Mouse (Mus musculus) adrenal gland, postnatal 4 days (tissue): ENCODE results near the gene Clstn1. TPM values are rescaled to one million over a fixed set of nuclear protein-coding genes. Genes with fewer than 3 reads are reported as not detected.

Experiments used
- DNase-seq, 2 experiments: peaks; one replicate each; pipeline ENCODE4 v3.0.0; 2021 to 2022; ENCODE audit warnings: low spot score in 2 of 2, mixed read lengths in 2 of 2
- total RNA-seq, 2 experiments: library from RNA; stranded (reverse); gene quantifications; 2 replicates each; pipeline ENCODE4 v1.2.3; 2021

Gene Clstn1
- total RNA-seq, 2 experiments from 2014 or later = 116 to 127 TPM

GRCm38 (mm10) chr4:149665692-149666090, 79.4 kb downstream of the Clstn1 start:
- no peak for DNase-seq

DNA sequence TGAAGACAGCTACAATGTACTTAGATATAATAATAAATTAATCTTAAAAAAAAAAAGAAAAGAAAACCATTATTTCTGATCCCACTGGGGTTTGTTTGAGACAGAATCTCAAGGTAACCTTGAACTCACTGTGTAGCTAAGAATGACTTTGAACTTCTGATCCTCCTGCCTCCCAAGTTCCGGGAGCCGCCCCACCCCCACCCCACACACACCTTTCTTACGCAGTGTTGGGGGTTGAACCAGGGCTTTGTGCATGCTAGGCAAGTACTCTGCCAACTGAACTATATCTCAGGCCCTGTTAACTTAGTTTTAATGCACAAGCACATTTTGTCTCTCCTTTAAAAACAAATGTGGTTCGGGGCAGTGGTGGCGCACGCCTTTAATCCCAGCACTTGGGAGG, 84.9 kb downstream of the Clstn1 start:
- no peak for DNase-seq

- no peak for DNase-seq
These were observed 86.5 kb downstream of the Clstn1 start for GRCm38 (mm10) chr4:149672747-149673146.

DNA sequence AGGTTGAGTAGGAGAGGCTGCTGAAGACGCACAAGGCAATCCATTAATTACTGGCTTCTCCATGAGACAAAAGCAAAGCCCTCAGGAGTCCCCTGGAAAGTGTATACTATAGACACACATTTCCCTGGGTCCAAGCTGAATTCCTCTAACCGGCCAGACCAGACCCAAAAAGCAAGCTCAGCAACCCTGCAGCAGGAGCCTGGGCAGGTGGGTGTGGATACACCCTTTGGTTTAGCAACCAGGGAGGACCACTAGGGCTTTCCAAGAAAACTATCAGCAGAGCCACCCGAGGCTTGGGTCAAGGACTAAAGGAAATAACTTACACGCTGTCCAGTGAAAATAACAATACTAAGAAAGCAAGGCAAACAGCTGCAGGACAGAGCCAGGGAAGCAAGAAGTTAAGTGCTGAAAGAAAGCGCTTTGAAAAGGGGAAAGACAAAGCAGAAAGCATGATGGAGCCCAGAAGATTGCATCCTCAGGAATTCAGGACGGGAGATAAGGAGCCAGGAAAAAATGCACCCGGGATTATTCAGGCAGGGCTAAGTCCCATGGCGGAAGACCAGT, 88.6 kb downstream of the Clstn1 start:
- DNase-seq = no peak

DNA sequence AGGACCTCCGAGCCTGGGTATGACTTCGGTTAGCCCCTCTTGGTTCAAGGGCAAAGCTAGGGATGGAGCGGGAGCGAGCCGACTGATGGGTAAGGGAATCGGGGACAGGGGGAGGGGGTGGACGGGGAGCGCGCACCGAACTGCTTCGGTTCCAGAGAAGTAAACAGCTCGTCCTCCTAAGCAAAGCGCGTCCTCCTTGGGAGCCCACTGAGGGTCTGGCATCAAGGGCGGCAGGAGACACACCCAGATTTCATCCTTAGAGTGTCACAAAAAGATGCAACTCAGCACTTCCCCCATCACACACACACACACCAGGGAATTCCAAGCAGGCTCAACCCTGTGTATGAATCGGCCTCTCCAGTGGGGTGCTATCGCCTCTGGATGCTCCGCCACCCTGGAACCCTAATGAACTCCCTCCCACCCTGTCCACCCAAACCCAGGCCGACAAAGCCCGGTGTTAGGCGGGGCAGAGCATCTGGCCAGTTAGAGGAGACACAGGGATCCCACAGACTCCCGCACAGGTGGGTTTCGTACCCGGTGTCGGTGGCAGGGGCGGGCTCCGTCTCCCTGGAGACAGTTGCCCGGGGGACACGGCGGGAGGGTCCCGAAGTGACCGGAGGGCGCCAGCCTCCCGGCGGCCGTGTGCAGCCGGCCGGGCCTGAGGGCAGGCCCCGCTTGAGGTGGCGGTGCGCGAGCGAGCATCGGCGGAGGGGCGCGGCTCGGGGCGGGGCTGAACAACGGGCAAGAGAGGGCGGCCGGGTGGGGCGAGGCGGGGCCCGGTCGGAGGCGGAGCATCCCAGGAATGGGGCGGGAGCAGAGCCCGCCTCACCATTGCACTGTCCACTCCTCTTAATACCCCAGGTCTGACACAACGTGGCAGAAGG, 89.4 kb downstream of the Clstn1 start:
- DNase-seq = peak; percentile 44 to 51

DNA sequence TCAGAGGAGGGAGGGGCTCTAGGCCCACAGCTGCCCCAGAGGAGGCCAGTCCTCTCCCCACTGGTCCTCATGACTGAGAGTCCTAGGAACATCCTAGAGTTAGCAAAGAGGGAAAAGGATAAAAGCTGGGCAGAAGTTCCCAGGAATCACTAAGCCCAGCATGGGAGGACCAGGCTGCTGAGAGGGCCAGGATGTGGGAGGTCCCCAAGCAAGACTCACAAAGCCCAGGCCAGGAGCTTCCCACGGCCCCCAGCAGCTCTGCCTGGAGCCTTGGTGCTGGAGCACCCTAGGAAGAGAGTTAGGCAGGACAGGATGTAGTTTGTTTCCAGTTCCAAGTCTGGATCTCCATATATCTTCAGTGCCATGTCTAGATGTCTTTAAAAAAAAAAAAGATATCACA, 91.7 kb downstream of the Clstn1 start:
- no peak for DNase-seq

DNA sequence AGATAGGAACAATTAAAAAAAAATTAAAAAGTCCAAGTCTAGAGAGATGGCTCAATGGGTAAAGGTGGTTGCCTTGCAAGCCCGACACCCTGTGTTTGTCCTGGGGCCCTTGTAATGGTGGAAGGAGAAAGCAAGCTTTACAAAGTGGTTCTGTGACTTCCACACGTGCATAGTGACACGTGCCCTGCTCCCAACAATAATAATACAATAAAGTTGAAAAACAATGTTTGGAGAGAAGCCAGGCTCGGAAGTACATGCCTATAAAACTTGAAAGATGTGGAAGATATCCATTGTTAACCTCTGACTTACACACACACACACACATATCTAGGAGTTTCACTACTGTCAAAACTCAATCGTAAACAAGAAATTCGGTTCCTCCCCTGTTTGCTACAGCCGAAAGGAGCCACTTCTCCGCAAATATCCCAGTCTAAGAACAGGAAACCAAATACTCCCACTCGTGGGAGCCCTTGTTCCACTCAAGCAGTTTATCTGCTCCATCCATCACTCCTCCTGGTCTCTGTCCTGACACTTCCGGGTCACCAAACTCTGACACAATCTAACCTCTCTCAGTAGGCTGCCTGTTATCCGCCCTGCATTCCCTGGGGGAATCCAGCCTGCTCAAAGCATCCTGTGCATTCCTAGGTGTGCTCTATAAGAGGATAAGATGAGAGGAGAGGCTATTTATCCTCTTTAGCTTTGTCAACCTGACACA, 92.9 kb downstream of the Clstn1 start:
- DNase-seq = no peak

DNA sequence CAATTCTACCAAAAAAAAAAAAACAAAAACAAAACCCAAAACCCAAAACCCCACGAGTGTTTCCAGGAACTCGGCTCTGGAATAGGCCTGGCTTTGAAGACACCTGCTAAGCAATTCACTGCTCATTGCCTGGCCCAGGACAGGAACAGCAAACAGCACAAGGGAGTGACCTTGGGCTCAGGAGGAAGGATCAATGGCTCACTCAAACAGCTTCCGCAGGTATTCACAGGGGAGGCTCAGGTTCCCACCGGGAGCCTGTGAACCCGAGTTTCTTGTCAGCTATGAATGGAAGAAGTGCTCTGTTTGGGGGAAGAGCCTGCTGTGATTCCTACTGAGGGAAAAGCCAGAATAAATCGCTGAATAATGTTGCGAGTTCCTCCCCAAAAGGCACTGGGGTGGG, 97.6 kb downstream of the Clstn1 start:
- no peak for DNase-seq

- no peak for DNase-seq
These were observed 98.8 kb downstream of the Clstn1 start for GRCm38 (mm10) chr4:149684841-149685623.

DNA sequence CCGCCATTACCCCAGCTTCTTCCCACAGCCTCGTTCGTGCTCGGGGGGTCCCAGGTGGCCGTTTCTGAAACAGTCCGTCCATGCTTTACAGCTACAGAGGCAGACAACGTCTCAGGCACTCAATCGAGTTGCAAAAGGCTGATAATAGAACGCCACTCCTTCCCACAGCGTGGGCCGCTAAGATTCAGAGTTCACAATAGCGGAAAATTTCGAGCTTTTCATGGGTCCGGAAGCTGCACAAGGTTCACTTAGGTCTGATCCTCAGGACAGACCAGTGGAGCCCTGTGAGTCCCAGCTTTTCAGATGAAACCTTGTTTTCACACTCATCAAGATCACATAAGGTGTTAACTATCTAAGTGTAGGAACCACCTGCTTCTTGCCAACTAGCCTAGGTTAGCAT, 102.6 kb downstream of the Clstn1 start:
- DNase-seq = no peak

GRCm38 (mm10) chr4:149689822-149690700, 103.8 kb downstream of the Clstn1 start:
- no peak for DNase-seq

- no peak for DNase-seq
These were observed 104.6 kb downstream of the Clstn1 start for GRCm38 (mm10) chr4:149690828-149691280.

DNA sequence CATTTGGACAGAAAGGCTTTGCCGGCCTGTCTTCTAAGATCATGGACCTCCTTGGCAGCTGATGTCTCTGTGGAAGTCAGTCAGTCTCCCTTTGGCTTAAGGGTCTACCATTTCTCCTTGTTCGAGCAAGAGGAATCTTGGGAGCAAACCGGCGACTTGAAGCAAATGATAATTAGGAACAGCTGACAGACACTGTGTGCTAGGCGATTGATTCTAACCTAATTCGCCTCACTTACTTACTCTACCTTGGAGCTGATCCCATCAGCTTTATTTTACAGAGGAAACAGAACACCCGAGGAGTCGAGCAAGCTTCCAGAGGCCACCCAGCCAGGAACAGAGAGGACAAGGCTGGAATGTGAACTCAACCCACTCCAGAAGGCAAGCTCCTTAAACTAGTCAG, 105.1 kb downstream of the Clstn1 start:
- DNase-seq = no peak

DNA sequence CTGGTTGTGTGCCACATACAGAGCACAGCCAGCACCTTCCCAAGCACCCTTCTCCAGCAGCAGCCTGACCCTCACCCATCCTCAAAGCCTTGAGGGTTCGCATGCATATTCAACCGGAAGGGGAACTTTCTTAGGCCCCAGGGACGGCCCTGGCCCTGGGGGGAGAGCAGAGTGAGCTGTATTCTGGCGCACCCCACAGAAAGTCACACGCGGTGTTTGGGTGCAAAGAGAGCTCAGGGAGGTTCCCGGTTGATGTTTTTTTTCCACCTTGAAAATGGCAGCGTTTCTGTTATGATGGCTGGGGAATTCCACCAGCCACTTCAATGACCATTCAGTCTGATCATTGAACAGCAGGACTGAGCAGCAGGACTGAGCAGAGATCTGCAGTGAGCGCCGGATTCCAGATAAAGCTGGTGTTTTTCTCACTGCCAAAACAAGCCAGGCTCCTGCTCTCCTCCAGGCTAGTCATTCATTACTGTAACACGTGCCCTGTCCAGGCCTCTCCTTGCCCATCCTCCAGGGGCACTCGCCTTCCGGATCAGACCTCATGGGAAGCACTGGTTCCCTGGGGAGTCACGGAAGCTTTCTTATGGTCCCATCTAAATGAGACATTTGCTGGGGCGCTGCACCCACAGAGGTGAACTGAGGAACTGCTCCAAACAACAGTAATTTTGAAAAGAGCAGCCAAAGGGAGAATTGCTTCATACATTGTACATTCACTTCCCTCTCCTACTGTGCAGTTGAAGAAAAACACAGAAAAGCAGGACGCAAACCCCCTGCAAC, 110.1 kb downstream of the Clstn1 start:
- DNase-seq = no peak

GRCm38 (mm10) chr4:149697506-149698196, 111.4 kb downstream of the Clstn1 start:
- no peak for DNase-seq

DNA sequence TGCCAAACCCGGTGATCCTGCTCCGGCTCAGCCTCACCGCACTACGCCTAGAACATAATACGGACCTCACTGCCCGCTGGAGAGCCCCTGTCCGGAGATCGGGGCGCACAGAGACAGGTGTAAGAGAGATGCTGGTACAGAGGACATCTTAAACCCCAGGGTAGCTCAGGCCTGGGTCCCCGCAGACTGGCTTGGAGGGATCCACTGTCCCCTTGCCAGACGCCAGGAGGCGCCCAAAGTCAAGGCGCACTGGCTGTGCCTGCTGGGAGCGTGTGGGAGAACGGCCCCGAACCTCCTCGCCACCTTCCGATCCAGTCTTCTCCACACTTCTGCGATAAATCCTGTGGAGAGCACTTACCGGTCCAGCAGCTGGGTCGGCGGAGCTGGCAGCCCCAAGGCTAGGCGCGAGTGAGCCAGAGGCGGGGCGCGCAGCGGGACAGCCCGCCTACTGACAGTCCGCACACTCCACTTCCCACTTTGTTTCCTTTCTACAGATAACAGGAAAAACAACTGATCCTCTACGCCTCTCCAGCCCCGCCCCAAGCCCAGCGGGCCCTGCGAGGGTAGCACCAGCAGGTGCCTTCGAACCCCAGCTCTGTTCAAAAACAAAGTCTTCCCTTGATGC, 112.0 kb downstream of the Clstn1 start:
- peak in 1 of 2 experiments; percentile 33 for DNase-seq
